Mouse (Mus musculus): ENCODE measurements around the gene Gmfb.
"Not testable (repeated sequence)": the region's sequence is repeated elsewhere in the genome, so short reads cannot be mapped to it uniquely, and the experiment has no call there.

Gene Gmfb

GRCm38 (mm10) chr14:46821873-46822716, at the start of gene Gmfb:
TSS of gene Gmfb (minus strand) at chr14:46822242.
- peak; percentile 81 for DNase-seq (ENCODE audit: low read depth)

- DNase-seq (ENCODE audit: low read depth): no peak
Observed at GRCm38 (mm10) chr14:46862922-46863321, 40.9 kb upstream of the Gmfb start.

DNA sequence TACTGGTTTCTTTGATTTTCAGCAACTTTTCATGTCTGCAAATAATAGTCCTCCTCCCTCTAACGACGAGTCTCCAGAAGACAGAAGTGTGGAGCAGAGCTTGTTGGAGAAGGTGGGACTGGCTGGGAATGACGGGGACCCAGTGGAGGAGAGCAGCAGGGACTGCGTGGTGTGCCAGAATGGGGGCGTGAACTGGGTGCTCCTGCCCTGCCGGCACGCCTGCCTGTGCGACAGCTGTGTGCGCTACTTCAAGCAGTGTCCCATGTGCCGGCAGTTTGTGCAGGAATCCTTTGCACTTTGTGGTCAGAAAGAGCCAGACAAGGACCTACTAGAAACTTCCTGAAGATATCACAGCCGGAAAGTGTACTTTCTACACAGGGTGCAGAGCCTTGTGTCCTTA, 31.6 kb upstream of the Gmfb start:
- DNase-seq (ENCODE audit: low read depth): no peak

- no peak for DNase-seq (ENCODE audit: low read depth)
Observed at GRCm38 (mm10) chr14:46849769-46850168, 27.7 kb upstream of the Gmfb start.

GRCm38 (mm10) chr14:46848736-46849135, 26.7 kb upstream of the Gmfb start:
- DNase-seq (ENCODE audit: low read depth): no peak

DNA sequence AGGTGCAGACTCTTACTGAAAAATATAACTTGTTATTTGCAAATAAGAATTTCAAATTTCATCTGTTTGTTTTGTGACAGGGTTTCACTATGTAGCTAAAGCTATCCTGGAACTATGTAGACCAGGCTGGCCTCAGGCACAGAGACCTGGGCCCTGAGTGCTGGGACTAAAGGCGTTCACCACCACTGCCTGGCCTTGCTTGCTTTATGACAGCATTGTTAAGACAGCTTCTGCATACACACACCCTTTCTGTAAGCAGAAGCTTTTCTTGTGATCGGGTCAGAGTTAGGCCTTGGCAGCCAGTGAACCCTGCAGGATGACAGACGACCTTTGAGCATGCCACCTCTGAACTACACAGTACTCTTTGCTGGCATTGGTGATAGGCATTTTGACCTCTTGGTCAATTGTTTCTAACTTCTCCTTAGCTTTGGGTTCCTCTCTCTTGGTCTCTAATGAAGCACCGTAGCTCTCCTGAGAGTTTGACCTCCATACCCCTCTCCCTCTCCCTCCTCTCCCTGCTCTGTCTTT, 26.1 kb upstream of the Gmfb start:
- no peak for DNase-seq (ENCODE audit: low read depth)

GRCm38 (mm10) chr14:46845706-46846105, 23.7 kb upstream of the Gmfb start:
- DNase-seq (ENCODE audit: low read depth): no peak

GRCm38 (mm10) chr14:46839326-46839725, 17.3 kb upstream of the Gmfb start:
- no peak for DNase-seq (ENCODE audit: low read depth)

GRCm38 (mm10) chr14:46832354-46833272, 10.6 kb upstream of the Gmfb start:
- DNase-seq (ENCODE audit: low read depth): no peak

GRCm38 (mm10) chr14:46831837-46832333, 9.8 kb upstream of the Gmfb start, which contains the start of gene Cgrrf1:
TSS of gene Cgrrf1 (plus strand) at chr14:46832125.
- peak; percentile 75 for DNase-seq (ENCODE audit: low read depth)

DNA sequence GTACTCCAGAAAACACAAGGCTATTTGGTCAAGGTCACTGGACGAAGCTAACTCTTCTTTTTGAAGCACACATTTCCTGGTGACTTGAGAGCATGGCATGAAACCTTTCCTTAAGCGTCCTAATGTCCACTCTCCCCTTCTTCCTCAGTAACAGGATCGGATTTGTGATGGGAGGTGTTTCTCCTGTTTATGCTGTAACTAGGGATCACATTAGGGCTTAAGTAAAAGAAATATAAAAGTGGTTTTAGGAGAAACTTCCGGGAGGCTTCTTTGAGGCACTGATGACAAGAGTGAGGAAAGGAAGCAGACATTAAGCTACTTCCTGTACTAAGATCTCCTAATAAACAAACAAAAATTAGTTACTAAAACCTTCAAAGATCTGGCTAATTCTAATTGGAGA, 9.3 kb upstream of the Gmfb start:
- DNase-seq (ENCODE audit: low read depth): no peak

DNA sequence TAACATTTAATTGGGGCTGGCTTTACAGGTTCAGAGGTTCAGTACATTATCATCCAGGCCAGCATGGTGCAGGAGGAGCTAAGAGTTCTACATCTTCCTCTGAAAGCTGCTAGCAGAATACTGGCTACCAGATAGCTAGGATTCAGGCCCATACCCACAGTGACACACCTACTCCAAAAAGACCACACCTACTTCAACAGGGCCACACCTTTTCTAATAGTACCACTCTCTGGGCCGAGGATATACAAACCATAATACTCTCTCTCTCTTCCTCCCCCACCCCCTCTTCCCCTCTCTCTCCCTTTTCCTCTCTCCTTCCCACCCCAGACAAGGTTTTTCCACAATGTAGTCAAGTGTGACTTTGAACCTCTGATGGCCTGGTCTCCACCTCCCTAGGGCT, 5.4 kb upstream of the Gmfb start:
- no peak for DNase-seq (ENCODE audit: low read depth)

- DNase-seq (ENCODE audit: low read depth): no peak
Observed at GRCm38 (mm10) chr14:46823996-46824395, 2.0 kb upstream of the Gmfb start.

GRCm38 (mm10) chr14:46821271-46821872, 670 bp downstream of the Gmfb start:
- no peak for DNase-seq (ENCODE audit: low read depth)

DNA sequence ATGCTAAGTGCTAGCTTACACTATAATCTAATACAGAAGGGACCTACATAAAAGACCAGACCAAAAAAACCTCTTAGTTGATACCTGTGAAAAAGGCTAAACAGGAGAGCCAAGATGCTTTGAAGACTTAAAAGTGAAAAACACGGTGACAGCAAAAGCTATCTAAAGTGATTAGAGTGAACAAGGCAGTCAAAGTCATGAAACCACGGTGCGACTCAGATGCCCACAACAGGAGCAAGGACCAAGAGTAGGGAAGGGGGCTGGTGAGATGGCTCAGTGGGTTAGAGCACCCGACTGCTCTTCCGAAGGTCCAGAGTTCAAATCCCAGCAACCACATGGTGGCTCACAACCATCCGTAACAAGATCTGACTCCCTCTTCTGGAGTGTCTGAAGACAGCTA, 2.1 kb downstream of the Gmfb start:
- not testable (repeated sequence) for DNase-seq (ENCODE audit: low read depth)

- no peak for DNase-seq (ENCODE audit: low read depth)
Observed at GRCm38 (mm10) chr14:46818743-46819142, 3.3 kb downstream of the Gmfb start.

- no peak for DNase-seq (ENCODE audit: low read depth)
Observed at GRCm38 (mm10) chr14:46816916-46817622, 5.0 kb downstream of the Gmfb start.

DNA sequence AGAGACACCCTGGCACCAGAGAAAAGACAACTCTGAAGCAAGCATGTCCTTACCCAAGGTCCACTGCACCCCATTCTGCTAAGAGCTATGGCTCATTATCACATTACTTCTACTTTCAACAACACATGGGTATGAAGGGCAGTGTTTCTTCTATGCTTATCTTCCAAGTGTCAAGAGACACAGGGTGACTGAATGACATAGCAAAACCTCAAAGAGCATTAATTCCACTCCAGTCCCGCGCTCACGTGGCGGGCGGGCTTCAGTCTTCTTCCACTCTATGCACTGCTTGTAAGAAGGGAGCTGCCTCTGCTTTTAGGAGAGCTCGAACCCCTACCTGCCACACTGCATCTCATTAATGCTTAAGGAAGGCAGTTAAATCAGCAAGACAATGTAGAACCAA, 6.4 kb downstream of the Gmfb start:
- DNase-seq (ENCODE audit: low read depth): no peak

DNA sequence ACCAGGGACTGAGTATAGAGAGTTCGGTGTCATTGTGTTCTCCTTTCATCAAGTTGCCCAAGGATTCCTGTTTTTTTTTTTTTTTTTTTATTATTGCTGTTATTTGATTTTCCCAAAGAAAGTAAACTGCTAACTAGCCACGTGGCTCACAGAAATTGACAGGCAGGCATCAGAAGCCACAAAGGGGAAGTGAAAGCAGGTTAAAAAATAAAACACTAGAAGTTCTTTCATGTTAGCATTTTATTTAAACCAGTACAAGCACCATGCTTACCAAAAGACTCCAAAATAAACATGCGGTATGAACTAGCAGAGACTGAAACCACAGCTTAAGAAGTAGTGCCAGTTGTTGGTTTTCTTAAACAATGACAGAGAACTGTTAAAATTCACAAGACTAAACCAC, 14.1 kb downstream of the Gmfb start:
- no peak for DNase-seq (ENCODE audit: low read depth)

GRCm38 (mm10) chr14:46806186-46806585, 15.9 kb downstream of the Gmfb start:
- no peak for DNase-seq (ENCODE audit: low read depth)

- no peak for DNase-seq (ENCODE audit: low read depth)
Observed at GRCm38 (mm10) chr14:46803791-46804190, 18.3 kb downstream of the Gmfb start.
